In the genomic region with DNA sequence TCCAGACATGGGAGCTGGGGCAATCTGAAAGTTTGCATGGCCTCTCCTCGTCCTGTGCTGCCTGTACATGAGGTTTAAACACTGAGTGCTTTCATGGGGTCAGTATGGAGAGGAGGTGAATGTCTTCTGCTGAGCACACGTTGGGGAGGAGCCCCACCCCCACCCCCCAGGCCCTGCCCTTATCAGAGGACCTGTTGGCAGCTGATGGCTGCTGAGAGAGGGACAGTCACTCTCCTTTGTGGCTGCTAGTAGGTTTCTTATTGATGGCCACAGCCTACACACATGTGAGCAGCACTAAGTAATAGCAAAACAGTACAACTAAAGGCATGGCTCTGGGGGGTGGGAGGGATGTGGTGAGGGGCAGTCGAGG, we compare ENCODE assay signal across 9 mouse cellular contexts.
DNase-seq lines count a peak whose midpoint lies in the region; ATAC-seq lines count a peak whose summit lies in the region.
"Had no signal": no experiment of that assay in that cellular context is flagged by ENCODE, and none has a peak within 500 bp of the region (broad histone marks: within the 10 kb centered on the region; RNA-seq: fewer than 3 reads in every experiment).

No protein-coding gene starts in this region.

- ATAC-seq in heart, embryonic 15.5 days (replicated peaks; ENCODE audit: insufficient number of reproducible peaks, insufficient read depth, low FRiP score, low read depth): no peak; the same call in 1 of the 2 replicates
- ATAC-seq in forebrain, embryonic 14.5 days: no peak
- 0 out of 2 replicates have a peak, but pooled peaks have one; percentile 26 for ATAC-seq in liver, embryonic 13.5 days (ENCODE audit: low read depth)
- ATAC-seq in activated CD4-positive, CD25-positive, alpha-beta regulatory T cell, adult 4 months: no peak

- no peaks in the 10 kb centered on the region for H3K36me3 ChIP-seq in heart, embryonic 15.5 days
- peaks cover 10% of the 10 kb centered on the region for H3K36me3 ChIP-seq in embryonic facial prominence, embryonic 10.5 days (replicated peaks)
- no peaks in the 10 kb centered on the region for H3K36me3 ChIP-seq in forebrain, embryonic 14.5 days (ENCODE audit: control insufficient read depth, insufficient read depth, low read length)
- no peaks in the 10 kb centered on the region for H3K36me3 ChIP-seq in liver, embryonic 13.5 days
- H3K36me3 ChIP-seq: liver, embryonic 15.5 days had no signal

- no peak overlapping the region for H3K9ac ChIP-seq in heart, embryonic 15.5 days
- peak overlapping the region; percentile 41; the same call in 1 of the 2 replicates for H3K9ac ChIP-seq in forebrain, embryonic 14.5 days (ENCODE audit: low read length)
- no peak overlapping the region for H3K9ac ChIP-seq in liver, embryonic 13.5 days
- H3K9ac ChIP-seq: liver, embryonic 15.5 days had no signal

- WGBS in heart, embryonic 15.5 days: 33% methylated on average over 3 of the region's 3 CpGs
- 47% methylated on average over 3 of the region's 3 CpGs for WGBS in embryonic facial prominence, embryonic 10.5 days
- 58% methylated on average over 3 of the region's 3 CpGs for WGBS in forebrain, embryonic 14.5 days
- WGBS in liver, embryonic 13.5 days (ENCODE audit: insufficient replicate concordance): 34% methylated on average over 3 of the region's 3 CpGs

- H3K4me1 ChIP-seq in heart, embryonic 15.5 days (replicated peaks): peaks cover 19% of the 10 kb centered on the region
- H3K4me1 ChIP-seq in embryonic facial prominence, embryonic 10.5 days: peaks cover 38% of the 10 kb centered on the region
- H3K4me1 ChIP-seq in forebrain, embryonic 14.5 days (ENCODE audit: control insufficient read depth, insufficient read depth, low read length): peaks cover 9% of the 10 kb centered on the region
- peaks cover 13% of the 10 kb centered on the region for H3K4me1 ChIP-seq in liver, embryonic 13.5 days (replicated peaks)

- H3K4me2 ChIP-seq in heart, embryonic 15.5 days: peak overlapping the region; percentile 56
- H3K4me2 ChIP-seq in forebrain, embryonic 14.5 days (ENCODE audit: low read length): peak overlapping the region; percentile 38
- no peak overlapping the region for H3K4me2 ChIP-seq in liver, embryonic 13.5 days
- H3K4me2 ChIP-seq: liver, embryonic 15.5 days had no signal

- no peak for DNase-seq in heart, adult 18-20 months
- DNase-seq in embryonic facial prominence, embryonic 10.5 days (ENCODE audit: low spot score): no peak
- no peak for DNase-seq in forebrain, embryonic 14.5 days (ENCODE audit: low spot score)
- no peak for DNase-seq in liver, embryonic 13.5 days
- no peak for DNase-seq in layer of hippocampus, postnatal 36 days
- no peak for DNase-seq in layer of hippocampus, postnatal 14 days (ENCODE audit: low spot score in 2 of 2)

- H3K4me3 ChIP-seq in heart, embryonic 15.5 days: peak overlapping the region; percentile 23; the same call in 1 of the 2 replicates
- H3K4me3 ChIP-seq in embryonic facial prominence, embryonic 10.5 days: peak overlapping the region; percentile 42
- no peak overlapping the region for H3K4me3 ChIP-seq in forebrain, embryonic 14.5 days (ENCODE audit: low read depth, low read length)
- H3K4me3 ChIP-seq in liver, embryonic 13.5 days (replicated peaks): no peak overlapping the region
- H3K4me3 ChIP-seq: liver, embryonic 15.5 days had no signal

- H3K9me3 ChIP-seq in heart, embryonic 15.5 days (replicated peaks): no peaks in the 10 kb centered on the region
- H3K9me3 ChIP-seq in embryonic facial prominence, embryonic 10.5 days: no peaks in the 10 kb centered on the region
- H3K9me3 ChIP-seq in forebrain, embryonic 14.5 days (replicated peaks; ENCODE audit: control insufficient read depth, low read length): no peaks in the 10 kb centered on the region
- H3K9me3 ChIP-seq in liver, embryonic 13.5 days (replicated peaks): no peaks in the 10 kb centered on the region
- H3K9me3 ChIP-seq: liver, embryonic 15.5 days had no signal

- no peak overlapping the region for H3K27ac ChIP-seq in heart, embryonic 15.5 days
- H3K27ac ChIP-seq in embryonic facial prominence, embryonic 10.5 days (replicated peaks): peak overlapping the region; percentile 83
- H3K27ac ChIP-seq in forebrain, embryonic 14.5 days (ENCODE audit: low read depth, low read length): no peak overlapping the region
- H3K27ac ChIP-seq in liver, embryonic 13.5 days: no peak overlapping the region
- H3K27ac ChIP-seq: liver, embryonic 15.5 days had no signal

- H3K27me3 ChIP-seq in heart, embryonic 15.5 days: no peaks in the 10 kb centered on the region
- H3K27me3 ChIP-seq in embryonic facial prominence, embryonic 10.5 days (replicated peaks; ENCODE audit: low read depth, poor library complexity, severe bottlenecking): no peaks in the 10 kb centered on the region
- no peaks in the 10 kb centered on the region for H3K27me3 ChIP-seq in forebrain, embryonic 14.5 days (replicated peaks; ENCODE audit: control insufficient read depth, insufficient read depth, low read length)
- no peaks in the 10 kb centered on the region for H3K27me3 ChIP-seq in liver, embryonic 13.5 days
- H3K27me3 ChIP-seq: liver, embryonic 15.5 days had no signal

Comparison
In these comparisons a context has a peak if more than half of its experiments do, and no peak if none do; other contexts are left out.
1. H3K4me3 ChIP-seq: peak in heart, embryonic 15.5 days (single experiment) and embryonic facial prominence, embryonic 10.5 days (single experiment); none in forebrain, embryonic 14.5 days (single experiment) and liver, embryonic 13.5 days (single experiment).